Mouse (Mus musculus) megakaryocyte, embryonic 14.5 days (primary cell): ENCODE measurements at regions not wholly inside any gene's neighbourhood (a gene's known extent, or its start where the extent isn't known, plus 50 kb on each side); places are given as distances from the start of the nearest gene placed in this dataset.

Experiments used
- FLI1 ChIP-seq: IDR thresholded peaks from 2 replicates; pipeline ENCODE4 v1.6.1; 2012; ENCODE audit warnings: low read length, inconsistent platforms, mixed read lengths
- GATA1 ChIP-seq: IDR thresholded peaks from 3 replicates; pipeline ENCODE4 v1.6.1; 2012; ENCODE audit warnings: mixed read lengths, low read length, inconsistent platforms, borderline replicate concordance

DNA sequence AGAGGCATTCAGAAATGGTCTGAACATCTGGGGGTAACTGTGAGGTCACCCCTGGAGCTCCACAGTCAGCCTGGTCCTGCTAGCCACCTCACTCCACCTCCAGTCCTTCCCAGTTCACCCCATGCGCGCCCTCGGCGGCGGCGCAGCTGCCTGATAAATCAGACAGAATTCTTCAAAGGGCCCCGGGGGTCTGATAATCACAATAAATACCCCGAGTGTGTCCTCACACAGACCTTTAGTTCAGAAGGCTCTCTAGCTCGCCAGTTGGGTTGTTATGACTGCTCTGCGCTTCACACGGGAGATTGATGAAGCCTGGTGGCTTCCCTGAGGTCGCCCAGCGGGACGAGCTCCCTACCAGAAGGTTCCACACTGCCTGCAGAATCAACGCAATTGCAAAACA lies 91.8 kb downstream of the Nkx6-1 start:
- no peak for TF ChIP-seq GATA1
- TF ChIP-seq FLI1: no peak
